Mouse (Mus musculus) liver, postnatal 0 days (tissue): ENCODE measurements around the gene Dad1.

ENCODE experiments used
- CTCF ChIP-seq: sonication (generic); IDR thresholded peaks from 2 replicates; pipeline ENCODE4 v1.5.1; 2016; ENCODE audit warnings: antibody characterized with exemption, low read depth
- EP300 ChIP-seq: IDR thresholded peaks from 2 replicates; pipeline ENCODE4 v1.6.1; 2016; ENCODE audit warnings: antibody characterized with exemption, low read depth, mild to moderate bottlenecking

DNA sequence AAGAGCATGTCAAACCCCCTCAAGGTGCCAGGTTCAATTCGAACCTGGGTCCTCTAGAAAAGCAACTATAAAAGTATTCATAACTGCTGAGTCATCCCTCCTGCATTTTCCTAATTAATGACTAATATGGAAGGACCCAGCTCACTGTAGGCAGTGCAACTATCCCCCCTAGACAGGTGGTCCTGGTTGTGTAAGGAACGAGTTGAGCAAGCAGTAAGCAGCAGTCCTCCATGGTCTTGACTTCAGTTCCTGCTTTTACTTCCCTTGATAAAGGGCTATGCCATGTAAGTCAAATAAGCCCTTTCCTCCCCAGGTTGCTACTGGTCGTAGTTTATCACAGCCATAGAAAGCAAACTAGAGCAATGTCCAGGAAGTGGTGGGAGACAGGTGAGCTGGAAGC is 7.7 kb downstream of the Dad1 start:
- TF ChIP-seq CTCF (no peak), EP300 (no peak)
